Mouse (Mus musculus): Measurements from ENCODE around the gene Ptprd. TPM values are rescaled to one million over a fixed set of nuclear protein-coding genes. Genes with fewer than 3 reads are reported as not detected.
A peak's percentile ranks its signal among the peaks of the same experiment; 100 is the strongest.

Ptprd gene
- polyA plus RNA-seq, 1 experiment from 2014 or later: 161 TPM

- H3K4me2 ChIP-seq (ENCODE audit: low read length): no peak overlapping the region
- no peaks in the 10 kb centered on the region for H3K9me3 ChIP-seq (ENCODE audit: control insufficient read depth, low read length)
- WGBS: 69% methylated on average over 2 of the region's 2 CpGs
- H3K4me1 ChIP-seq (replicated peaks; ENCODE audit: control insufficient read depth, insufficient read depth, low read length): no peaks in the 10 kb centered on the region
- H3K27me3 ChIP-seq (replicated peaks; ENCODE audit: control insufficient read depth, insufficient read depth, low read length): no peaks in the 10 kb centered on the region
- H3K9ac ChIP-seq (replicated peaks; ENCODE audit: low read depth, low read length): no peak overlapping the region
- H3K27ac ChIP-seq (ENCODE audit: low read length): no peak overlapping the region
- no peak overlapping the region for H3K4me3 ChIP-seq (replicated peaks; ENCODE audit: low read length)
- no peaks in the 10 kb centered on the region for H3K36me3 ChIP-seq (ENCODE audit: control insufficient read depth, insufficient read depth)
- no peak for ATAC-seq
These were observed 468.4 kb downstream of the Ptprd start for GRCm38 (mm10) chr4:77743391-77743790.

DNA sequence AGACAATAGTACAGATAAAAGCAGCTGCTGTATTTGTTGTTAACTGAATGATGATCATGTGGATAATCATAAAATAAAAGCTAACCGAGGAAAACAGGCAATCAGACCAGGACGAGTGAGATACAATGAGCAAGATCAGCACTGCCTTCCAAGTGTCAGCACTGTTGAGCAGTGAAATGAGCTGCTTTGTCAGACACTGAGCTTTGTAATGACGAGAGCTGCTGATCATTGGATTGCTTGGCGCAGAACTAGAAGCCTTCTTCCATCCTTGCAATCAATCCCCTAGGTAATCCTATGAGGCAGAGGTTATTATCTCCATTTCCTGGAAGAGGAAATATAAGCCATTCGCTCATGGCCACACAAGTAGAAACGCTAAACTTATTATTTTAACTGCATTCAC lies 489.9 kb downstream of the Ptprd start:
- no peaks in the 10 kb centered on the region for H3K4me1 ChIP-seq (replicated peaks; ENCODE audit: control insufficient read depth, insufficient read depth, low read length)
- 63% methylated on average over 6 of the region's 6 CpGs for WGBS
- no peak overlapping the region for H3K4me2 ChIP-seq (ENCODE audit: low read length)
- H3K27ac ChIP-seq (ENCODE audit: low read length): no peak overlapping the region
- no peak overlapping the region for H3K9ac ChIP-seq (replicated peaks; ENCODE audit: low read depth, low read length)
- H3K27me3 ChIP-seq (replicated peaks; ENCODE audit: control insufficient read depth, insufficient read depth, low read length): no peaks in the 10 kb centered on the region
- no peaks in the 10 kb centered on the region for H3K9me3 ChIP-seq (ENCODE audit: control insufficient read depth, low read length)
- no peak for ATAC-seq
- no peak overlapping the region for H3K4me3 ChIP-seq (replicated peaks; ENCODE audit: low read length)
- H3K36me3 ChIP-seq (ENCODE audit: control insufficient read depth, insufficient read depth): no peaks in the 10 kb centered on the region

GRCm38 (mm10) chr4:77717792-77718191 lies 494.0 kb downstream of the Ptprd start:
- Histone ChIP-seq H3K4me2 (ENCODE audit: low read length) (no peak overlapping the region), H3K27me3 (replicated peaks; ENCODE audit: control insufficient read depth, insufficient read depth, low read length) (no peaks in the 10 kb centered on the region), H3K36me3 (ENCODE audit: control insufficient read depth, insufficient read depth) (no peaks in the 10 kb centered on the region), H3K9me3 (ENCODE audit: control insufficient read depth, low read length) (no peaks in the 10 kb centered on the region), H3K4me3 (replicated peaks; ENCODE audit: low read length) (no peak overlapping the region), H3K27ac (ENCODE audit: low read length) (no peak overlapping the region), H3K4me1 (replicated peaks; ENCODE audit: control insufficient read depth, insufficient read depth, low read length) (no peaks in the 10 kb centered on the region), H3K9ac (replicated peaks; ENCODE audit: low read depth, low read length) (no peak overlapping the region)
- ATAC-seq: no peak
- WGBS: 65% methylated on average over 2 of the region's 2 CpGs

DNA sequence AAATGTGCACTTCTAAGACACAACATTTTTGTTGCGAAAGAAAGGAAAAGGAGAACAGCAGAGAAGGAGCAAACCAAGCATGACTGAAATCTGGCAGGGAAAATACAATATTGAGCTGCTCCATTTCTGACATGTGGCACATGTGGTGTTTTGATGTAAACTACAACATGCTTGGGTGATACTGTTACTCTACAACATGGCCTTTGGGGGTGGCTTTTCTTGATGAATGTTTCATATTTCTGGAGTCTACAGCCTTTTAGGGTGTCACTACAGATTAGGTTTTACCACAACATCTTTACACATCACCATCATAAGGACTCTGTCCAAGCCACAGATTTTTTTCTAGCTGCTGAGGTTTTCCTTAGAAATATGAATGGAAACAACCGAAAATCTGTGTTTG lies 501.5 kb downstream of the Ptprd start:
- WGBS: 60% methylated on average over 2 of the region's 2 CpGs

GRCm38 (mm10) chr4:77698294-77698693 lies 513.5 kb downstream of the Ptprd start:
- Histone ChIP-seq H3K9me3 (ENCODE audit: control insufficient read depth, low read length) (no peaks in the 10 kb centered on the region), H3K9ac (replicated peaks; ENCODE audit: low read depth, low read length) (no peak overlapping the region), H3K36me3 (ENCODE audit: control insufficient read depth, insufficient read depth) (no peaks in the 10 kb centered on the region), H3K4me1 (replicated peaks; ENCODE audit: control insufficient read depth, insufficient read depth, low read length) (0 out of 2 replicates have a peak, but pooled peaks cover 3% of the 10 kb centered on the region), H3K27ac (ENCODE audit: low read length) (no peak overlapping the region), H3K4me2 (ENCODE audit: low read length) (no peak overlapping the region), H3K27me3 (replicated peaks; ENCODE audit: control insufficient read depth, insufficient read depth, low read length) (no peaks in the 10 kb centered on the region), H3K4me3 (replicated peaks; ENCODE audit: low read length) (no peak overlapping the region)
- ATAC-seq: peak; percentile 78
- WGBS: 23% methylated on average over 2 of the region's 2 CpGs

More for the DNA sequence above, 501.5 kb downstream of the Ptprd start:
- Histone ChIP-seq H3K4me2 (ENCODE audit: low read length) (no peak overlapping the region), H3K36me3 (ENCODE audit: control insufficient read depth, insufficient read depth) (no peaks in the 10 kb centered on the region), H3K4me3 (replicated peaks; ENCODE audit: low read length) (no peak overlapping the region), H3K9ac (replicated peaks; ENCODE audit: low read depth, low read length) (no peak overlapping the region), H3K27me3 (replicated peaks; ENCODE audit: control insufficient read depth, insufficient read depth, low read length) (no peaks in the 10 kb centered on the region), H3K9me3 (ENCODE audit: control insufficient read depth, low read length) (no peaks in the 10 kb centered on the region), H3K4me1 (replicated peaks; ENCODE audit: control insufficient read depth, insufficient read depth, low read length) (no peaks in the 10 kb centered on the region), H3K27ac (ENCODE audit: low read length) (no peak overlapping the region)
- ATAC-seq: peak; percentile 65; the same call in 1 of the 2 replicates

GRCm38 (mm10) chr4:77675798-77676197 lies 536.0 kb downstream of the Ptprd start:
- WGBS: 68% methylated on average over 1 of the region's 1 CpGs

GRCm38 (mm10) chr4:77664761-77665160 lies 547.0 kb downstream of the Ptprd start:
- H3K9ac ChIP-seq (replicated peaks; ENCODE audit: low read depth, low read length): no peak overlapping the region
- H3K9me3 ChIP-seq (ENCODE audit: control insufficient read depth, low read length): no peaks in the 10 kb centered on the region
- 66% methylated on average over 2 of the region's 2 CpGs for WGBS
- no peaks in the 10 kb centered on the region for H3K27me3 ChIP-seq (replicated peaks; ENCODE audit: control insufficient read depth, insufficient read depth, low read length)
- H3K4me2 ChIP-seq (ENCODE audit: low read length): no peak overlapping the region
- H3K27ac ChIP-seq (ENCODE audit: low read length): no peak overlapping the region
- H3K4me3 ChIP-seq (replicated peaks; ENCODE audit: low read length): no peak overlapping the region
- no peaks in the 10 kb centered on the region for H3K4me1 ChIP-seq (replicated peaks; ENCODE audit: control insufficient read depth, insufficient read depth, low read length)
- no peaks in the 10 kb centered on the region for H3K36me3 ChIP-seq (ENCODE audit: control insufficient read depth, insufficient read depth)
- 0 out of 2 replicates have a peak, but pooled peaks have one; percentile 31 for ATAC-seq

More at GRCm38 (mm10) chr4:77675798-77676197, 536.0 kb downstream of the Ptprd start:
- Histone ChIP-seq H3K36me3 (ENCODE audit: control insufficient read depth, insufficient read depth) (no peaks in the 10 kb centered on the region), H3K4me2 (ENCODE audit: low read length) (no peak overlapping the region), H3K4me3 (replicated peaks; ENCODE audit: low read length) (no peak overlapping the region), H3K9me3 (ENCODE audit: control insufficient read depth, low read length) (no peaks in the 10 kb centered on the region), H3K9ac (replicated peaks; ENCODE audit: low read depth, low read length) (no peak overlapping the region), H3K27ac (ENCODE audit: low read length) (no peak overlapping the region), H3K4me1 (replicated peaks; ENCODE audit: control insufficient read depth, insufficient read depth, low read length) (no peaks in the 10 kb centered on the region), H3K27me3 (replicated peaks; ENCODE audit: control insufficient read depth, insufficient read depth, low read length) (no peaks in the 10 kb centered on the region)
- ATAC-seq: no peak

DNA sequence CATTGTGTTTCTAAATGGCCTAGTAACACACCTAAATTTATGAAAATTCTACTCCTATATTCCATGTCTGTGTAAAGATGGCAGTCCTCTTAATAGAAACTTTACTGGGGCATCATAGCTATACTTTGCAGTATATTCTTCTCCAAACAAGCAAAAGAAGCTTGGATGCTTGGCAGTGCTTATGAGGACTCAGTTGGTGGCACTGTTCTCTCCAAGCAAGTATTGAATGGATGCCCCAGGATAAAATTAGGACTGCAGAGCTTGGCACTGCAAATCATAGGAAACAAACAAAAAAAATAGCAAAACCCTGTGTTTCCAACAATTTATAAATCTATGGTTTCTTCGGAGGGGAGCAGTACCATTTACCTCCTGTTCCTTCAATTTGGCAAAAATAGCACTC lies 549.5 kb downstream of the Ptprd start:
- no peak overlapping the region for H3K9ac ChIP-seq (replicated peaks; ENCODE audit: low read depth, low read length)
- no peak for ATAC-seq
- H3K4me3 ChIP-seq (replicated peaks; ENCODE audit: low read length): no peak overlapping the region
- 79% methylated on average over 1 of the region's 1 CpGs for WGBS
- H3K27me3 ChIP-seq (replicated peaks; ENCODE audit: control insufficient read depth, insufficient read depth, low read length): no peaks in the 10 kb centered on the region
- no peaks in the 10 kb centered on the region for H3K4me1 ChIP-seq (replicated peaks; ENCODE audit: control insufficient read depth, insufficient read depth, low read length)
- H3K4me2 ChIP-seq (ENCODE audit: low read length): no peak overlapping the region
- no peaks in the 10 kb centered on the region for H3K9me3 ChIP-seq (ENCODE audit: control insufficient read depth, low read length)
- no peaks in the 10 kb centered on the region for H3K36me3 ChIP-seq (ENCODE audit: control insufficient read depth, insufficient read depth)
- H3K27ac ChIP-seq (ENCODE audit: low read length): no peak overlapping the region

- no peak for ATAC-seq
- Histone ChIP-seq H3K4me2 (ENCODE audit: low read length) (no peak overlapping the region), H3K27ac (ENCODE audit: low read length) (no peak overlapping the region), H3K4me1 (replicated peaks; ENCODE audit: control insufficient read depth, insufficient read depth, low read length) (no peaks in the 10 kb centered on the region), H3K4me3 (replicated peaks; ENCODE audit: low read length) (no peak overlapping the region), H3K9me3 (ENCODE audit: control insufficient read depth, low read length) (no peaks in the 10 kb centered on the region), H3K27me3 (replicated peaks; ENCODE audit: control insufficient read depth, insufficient read depth, low read length) (no peaks in the 10 kb centered on the region), H3K9ac (replicated peaks; ENCODE audit: low read depth, low read length) (no peak overlapping the region), H3K36me3 (ENCODE audit: control insufficient read depth, insufficient read depth) (no peaks in the 10 kb centered on the region)
- 55% methylated on average over 1 of the region's 1 CpGs for WGBS
These were observed 556.1 kb downstream of the Ptprd start for GRCm38 (mm10) chr4:77655669-77656068.
